Mouse (Mus musculus) cerebellum, adult 2 months (tissue): ENCODE results near the gene Ism1.

ENCODE experiments used
- CTCF ChIP-seq: fragments of 200-500 bp; IDR thresholded peaks from 2 replicates; pipeline ENCODE4 v1.5.1; 2011; ENCODE audit warnings: low read depth, mild to moderate bottlenecking, control low read depth, low read length, moderate library complexity, borderline replicate concordance; ENCODE audit not compliant: insufficient read depth
- POLR2A ChIP-seq: fragments of 200-500 bp; IDR thresholded peaks from 2 replicates; pipeline ENCODE4 v1.6.1; 2011; ENCODE audit warnings: low read length, control low read depth, borderline replicate concordance; ENCODE audit not compliant: insufficient read depth

GRCm38 (mm10) chr2:139729377-139729776, 51.4 kb downstream of the Ism1 start:
- no peak for TF ChIP-seq POLR2A
- no peak for TF ChIP-seq CTCF
